Mouse (Mus musculus): Measurements from ENCODE around the gene Lhx2. TPM values are rescaled to one million over a fixed set of nuclear protein-coding genes. Genes with fewer than 3 reads are reported as not detected.

Lhx2 gene
- total and polyA plus RNA-seq, 2 experiments from 2014 or later: 45.9 to 82.8 TPM

DNA sequence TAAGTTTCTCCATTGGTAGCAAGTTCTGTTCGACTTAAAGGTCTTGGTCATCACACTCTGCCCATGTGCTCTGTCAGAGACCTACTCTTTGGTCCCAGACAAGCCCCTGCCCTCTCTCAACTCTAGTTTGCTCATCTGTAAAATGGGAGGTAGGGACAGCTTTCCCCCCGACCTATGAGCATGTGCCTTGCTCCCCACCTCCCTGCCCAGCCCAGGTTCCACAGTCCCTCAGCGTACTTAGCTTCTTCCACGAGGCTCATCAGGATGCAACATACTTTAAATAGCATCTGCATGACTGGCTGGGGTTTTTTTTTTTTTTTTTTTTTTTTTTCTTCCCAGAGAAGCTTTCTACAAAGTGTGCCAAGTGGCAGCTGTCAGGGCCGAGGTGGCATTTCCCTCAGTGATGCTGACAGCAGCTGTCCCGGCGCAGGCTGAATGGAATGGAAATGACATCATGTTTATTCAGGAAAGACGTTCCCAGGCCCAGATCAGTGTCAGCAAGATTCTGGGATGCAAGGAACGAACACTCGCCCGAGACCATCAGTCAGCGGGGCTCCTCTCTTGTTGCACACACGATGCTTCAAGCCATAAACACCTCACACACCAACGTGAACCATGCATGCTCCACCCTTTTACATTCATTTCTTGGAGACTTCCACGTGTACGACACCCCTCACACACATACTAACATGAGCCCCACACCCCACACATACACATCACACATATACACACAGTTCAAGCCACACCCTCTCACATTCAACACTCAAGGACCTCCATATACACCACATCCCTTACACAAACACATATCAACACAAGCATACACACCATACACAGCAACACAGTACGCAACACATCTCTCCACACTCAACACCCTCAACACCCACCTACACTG lies 56.1 kb downstream of the Lhx2 start:
- H3K36me3 ChIP-seq (ENCODE audit: insufficient read depth): no peaks in the 10 kb centered on the region
- TF ChIP-seq CTCF (IDR thresholded peaks at IDR 0.05; ENCODE audit: low read depth): no peak
- H3K4me1 ChIP-seq (ENCODE audit: insufficient read depth): peaks cover 9% of the 10 kb centered on the region
- WGBS: 33% methylated on average over 17 of the region's 17 CpGs
- H3K27ac ChIP-seq (ENCODE audit: low read depth, low read length): 0 out of 2 replicates have a peak overlapping the region, but pooled peaks have one; percentile 29
- ATAC-seq (peak; percentile 86), DNase-seq (peak; percentile 80)
- H3K9me3 ChIP-seq (ENCODE audit: low read length): no peaks in the 10 kb centered on the region
- H3K27me3 ChIP-seq (ENCODE audit: insufficient read depth, low read length): no peaks in the 10 kb centered on the region
- H3K4me3 ChIP-seq (ENCODE audit: low read depth, low read length): no peak overlapping the region
- no peak overlapping the region for H3K4me2 ChIP-seq (ENCODE audit: low read depth)
- no peak overlapping the region for H3K9ac ChIP-seq

DNA sequence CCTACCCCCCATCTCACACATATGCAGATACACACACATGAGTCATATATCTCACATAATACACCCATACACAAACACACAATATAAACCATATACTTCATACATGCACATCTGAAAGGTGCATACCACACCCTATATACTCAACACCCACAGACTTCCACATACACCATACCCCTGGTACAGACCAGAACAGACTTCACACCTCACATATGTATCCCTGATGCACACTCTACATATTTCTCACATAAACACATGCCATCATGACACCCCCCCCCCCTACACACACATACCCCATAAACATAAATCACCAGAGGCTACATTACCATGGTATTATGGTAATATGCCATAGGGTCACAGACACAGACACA lies 56.8 kb downstream of the Lhx2 start:
- peaks cover 9% of the 10 kb centered on the region for H3K4me1 ChIP-seq (ENCODE audit: insufficient read depth)
- no peaks in the 10 kb centered on the region for H3K9me3 ChIP-seq (ENCODE audit: low read length)
- H3K27me3 ChIP-seq (ENCODE audit: insufficient read depth, low read length): no peaks in the 10 kb centered on the region
- H3K36me3 ChIP-seq (ENCODE audit: insufficient read depth): no peaks in the 10 kb centered on the region
- H3K9ac ChIP-seq: no peak overlapping the region
- no peak for TF ChIP-seq CTCF (IDR thresholded peaks at IDR 0.05; ENCODE audit: low read depth)
- ATAC-seq: peak; percentile 23; the same call in 1 of the 2 replicates
- H3K27ac ChIP-seq (ENCODE audit: low read depth, low read length): no peak overlapping the region
- H3K4me2 ChIP-seq (ENCODE audit: low read depth): no peak overlapping the region
- no peak overlapping the region for H3K4me3 ChIP-seq (ENCODE audit: low read depth, low read length)
- DNase-seq: no peak

DNA sequence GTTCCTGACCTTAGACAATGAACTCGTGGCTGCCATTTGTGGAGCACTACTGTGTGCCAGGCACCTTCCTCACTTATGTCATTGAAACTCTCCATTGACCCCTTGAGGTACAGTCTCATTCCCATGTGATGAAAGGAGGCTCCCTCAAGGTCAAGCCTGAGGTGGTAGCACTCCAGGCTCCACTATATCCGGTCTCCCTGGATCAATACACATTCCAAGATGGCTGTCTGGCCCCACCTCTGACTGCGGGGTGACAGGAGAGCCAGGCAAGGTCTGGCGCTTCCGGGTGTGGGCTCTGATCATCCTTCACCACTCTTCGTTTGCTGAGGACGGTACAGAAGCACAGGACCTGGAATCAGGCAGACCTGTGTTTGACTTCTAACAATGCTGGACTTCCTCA lies 58.2 kb downstream of the Lhx2 start:
- Histone ChIP-seq H3K27ac (ENCODE audit: low read depth, low read length) (no peak overlapping the region), H3K4me3 (ENCODE audit: low read depth, low read length) (no peak overlapping the region)
- 86% methylated on average over 7 of the region's 7 CpGs for WGBS

DNA sequence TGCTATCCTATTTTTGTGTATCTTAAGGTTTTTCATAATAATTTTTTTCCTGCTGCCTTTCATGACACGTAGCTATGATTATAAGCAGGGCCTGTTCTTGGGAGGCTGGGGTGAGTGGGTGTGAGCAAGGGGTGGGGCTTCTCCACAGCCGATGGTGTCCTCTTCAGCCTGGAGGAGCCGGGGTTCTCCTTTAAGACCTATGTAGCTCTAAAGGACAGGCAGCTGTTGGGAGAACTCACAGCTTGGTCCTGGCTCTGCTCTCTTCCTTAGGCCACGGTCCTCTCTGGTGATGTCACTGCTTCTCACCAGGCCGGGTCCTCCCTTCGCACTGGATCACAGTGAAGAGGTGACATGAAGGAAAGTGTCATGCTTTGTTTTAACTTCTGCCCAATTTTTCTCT lies 58.8 kb downstream of the Lhx2 start:
- Histone ChIP-seq H3K9ac (no peak overlapping the region), H3K36me3 (ENCODE audit: insufficient read depth) (no peaks in the 10 kb centered on the region), H3K4me3 (ENCODE audit: low read depth, low read length) (no peak overlapping the region), H3K27me3 (ENCODE audit: insufficient read depth, low read length) (no peaks in the 10 kb centered on the region), H3K4me2 (ENCODE audit: low read depth) (no peak overlapping the region), H3K27ac (ENCODE audit: low read depth, low read length) (no peak overlapping the region), H3K9me3 (ENCODE audit: low read length) (no peaks in the 10 kb centered on the region), H3K4me1 (ENCODE audit: insufficient read depth) (peaks cover 9% of the 10 kb centered on the region)
- WGBS: 76% methylated on average over 6 of the region's 6 CpGs
- ATAC-seq: no peak
- TF ChIP-seq CTCF (IDR thresholded peaks at IDR 0.05; ENCODE audit: low read depth): no peak
- DNase-seq: no peak

More for the DNA sequence above, 58.2 kb downstream of the Lhx2 start:
- Histone ChIP-seq H3K4me1 (ENCODE audit: insufficient read depth) (peaks cover 9% of the 10 kb centered on the region), H3K36me3 (ENCODE audit: insufficient read depth) (no peaks in the 10 kb centered on the region), H3K9me3 (ENCODE audit: low read length) (no peaks in the 10 kb centered on the region), H3K4me2 (ENCODE audit: low read depth) (no peak overlapping the region), H3K27me3 (ENCODE audit: insufficient read depth, low read length) (no peaks in the 10 kb centered on the region), H3K9ac (no peak overlapping the region)
- TF ChIP-seq CTCF (IDR thresholded peaks at IDR 0.05; ENCODE audit: low read depth): no peak
- ATAC-seq (no peak), DNase-seq (no peak)

DNA sequence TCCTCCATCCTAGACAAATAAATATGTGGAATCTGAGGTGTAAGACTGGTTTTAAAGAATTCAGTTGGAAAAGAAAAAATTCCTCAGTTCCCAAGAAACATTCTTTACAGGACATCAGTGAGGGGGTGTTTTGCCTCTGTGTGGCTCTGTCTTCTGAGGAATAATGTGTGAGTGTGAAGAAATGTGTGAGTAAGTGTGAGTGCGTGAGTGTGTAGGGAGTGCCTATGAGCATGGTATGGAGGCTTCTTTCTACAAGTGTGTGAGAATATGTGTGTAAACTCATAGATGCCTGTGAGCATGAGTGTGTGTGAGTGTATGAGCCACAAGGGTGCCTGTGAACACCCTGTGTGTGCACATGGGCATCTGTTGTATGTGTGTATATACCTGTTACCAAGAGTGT lies 63.5 kb downstream of the Lhx2 start:
- Histone ChIP-seq H3K9me3 (ENCODE audit: low read length) (no peaks in the 10 kb centered on the region), H3K4me2 (ENCODE audit: low read depth) (no peak overlapping the region), H3K36me3 (ENCODE audit: insufficient read depth) (no peaks in the 10 kb centered on the region), H3K4me3 (ENCODE audit: low read depth, low read length) (no peak overlapping the region), H3K27ac (ENCODE audit: low read depth, low read length) (no peak overlapping the region), H3K4me1 (ENCODE audit: insufficient read depth) (no peaks in the 10 kb centered on the region), H3K27me3 (ENCODE audit: insufficient read depth, low read length) (no peaks in the 10 kb centered on the region), H3K9ac (no peak overlapping the region)
- no peak for DNase-seq
- TF ChIP-seq CTCF (IDR thresholded peaks at IDR 0.05; ENCODE audit: low read depth): no peak
- WGBS: 93% methylated on average over 1 of the region's 1 CpGs
- peak; percentile 25 for ATAC-seq

DNA sequence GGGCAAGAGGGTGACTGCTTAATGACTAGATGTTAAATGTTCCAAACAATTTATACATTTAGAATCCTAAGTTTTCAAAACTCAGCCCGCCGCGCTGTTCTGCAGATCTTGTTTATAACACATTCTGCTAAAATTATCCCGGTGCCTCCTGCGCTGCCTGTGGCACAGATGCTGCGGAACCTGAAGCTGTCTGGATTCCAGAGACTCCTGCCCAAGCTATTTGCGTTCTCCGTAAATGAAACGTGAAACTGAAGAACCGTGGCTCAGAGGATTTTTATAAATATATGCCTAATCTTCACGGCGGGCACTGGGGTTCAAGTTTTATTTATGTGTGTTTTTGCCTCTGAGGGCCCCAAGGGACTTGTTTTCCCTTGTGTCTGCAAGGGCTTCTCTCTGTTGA lies 64.2 kb downstream of the Lhx2 start:
- ATAC-seq: peak; percentile 74
- TF ChIP-seq CTCF (IDR thresholded peaks at IDR 0.05; ENCODE audit: low read depth): no peak
- Histone ChIP-seq H3K36me3 (ENCODE audit: insufficient read depth) (no peaks in the 10 kb centered on the region), H3K27ac (ENCODE audit: low read depth, low read length) (no peak overlapping the region), H3K4me1 (ENCODE audit: insufficient read depth) (no peaks in the 10 kb centered on the region), H3K4me2 (ENCODE audit: low read depth) (no peak overlapping the region), H3K27me3 (ENCODE audit: insufficient read depth, low read length) (no peaks in the 10 kb centered on the region), H3K9me3 (ENCODE audit: low read length) (no peaks in the 10 kb centered on the region), H3K4me3 (ENCODE audit: low read depth, low read length) (no peak overlapping the region), H3K9ac (no peak overlapping the region)
- DNase-seq: peak; percentile 81
- WGBS: 47% methylated on average over 12 of the region's 12 CpGs

DNA sequence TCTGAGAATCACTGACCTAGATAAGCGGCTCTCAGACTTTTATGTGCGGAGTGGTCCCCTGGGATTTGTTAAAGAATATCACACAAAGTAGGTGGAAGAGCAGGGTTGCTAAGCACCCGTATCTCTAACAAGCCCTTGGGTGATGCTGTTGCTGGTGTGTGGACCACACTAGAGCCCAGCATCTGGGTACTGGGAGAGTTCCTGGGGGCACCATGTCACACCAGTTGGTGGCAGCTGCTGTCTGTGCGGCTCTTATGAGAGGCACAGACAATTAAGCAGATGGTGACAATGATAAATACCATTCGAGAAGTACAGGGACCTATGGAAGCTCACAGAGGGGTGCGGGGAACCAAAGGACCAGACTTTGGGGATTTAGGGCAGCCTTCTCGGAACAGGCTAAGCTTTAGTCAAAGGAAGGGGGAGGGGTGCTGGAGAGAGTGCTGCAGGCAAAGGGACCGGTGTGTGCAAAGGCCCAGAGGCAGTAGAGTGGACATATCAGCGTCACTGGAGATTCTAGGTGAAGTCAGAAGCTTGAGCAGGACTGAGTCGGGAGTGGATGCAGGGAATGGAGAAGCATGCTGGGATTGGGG lies 65.0 kb downstream of the Lhx2 start:
- Histone ChIP-seq H3K4me1 (ENCODE audit: insufficient read depth) (no peaks in the 10 kb centered on the region), H3K4me2 (ENCODE audit: low read depth) (no peak overlapping the region), H3K27ac (ENCODE audit: low read depth, low read length) (no peak overlapping the region), H3K9me3 (ENCODE audit: low read length) (no peaks in the 10 kb centered on the region), H3K27me3 (ENCODE audit: insufficient read depth, low read length) (no peaks in the 10 kb centered on the region), H3K4me3 (ENCODE audit: low read depth, low read length) (no peak overlapping the region), H3K36me3 (ENCODE audit: insufficient read depth) (no peaks in the 10 kb centered on the region), H3K9ac (no peak overlapping the region)
- ATAC-seq (no peak), DNase-seq (peak; percentile 26)
- 70% methylated on average over 10 of the region's 10 CpGs for WGBS
- no peak for TF ChIP-seq CTCF (IDR thresholded peaks at IDR 0.05; ENCODE audit: low read depth)
